Mouse (Mus musculus) myocyte (in vitro differentiated cells): Measurements from ENCODE around the gene Evpl. TPM values are rescaled to one million over a fixed set of nuclear protein-coding genes. Genes with fewer than 3 reads are reported as not detected.

Experiments used
- H3K27me3 ChIP-seq: one replicate; pipeline ENCODE4 v1.6.1; 2011; ENCODE audit not compliant: control insufficient read depth, insufficient read depth, insufficient read length
- H3K36me3 ChIP-seq: one replicate; pipeline ENCODE4 v1.6.1; 2011; ENCODE audit not compliant: control insufficient read depth, insufficient read depth
- H3K4me2 ChIP-seq: one replicate; pipeline ENCODE4 v1.6.1; 2011; ENCODE audit warnings: low read depth, control low read depth
- H3K4me3 ChIP-seq: one replicate; pipeline ENCODE4 v1.5.1; 2011; ENCODE audit warnings: mild to moderate bottlenecking, control low read depth, moderate library complexity
- H3K79me2 ChIP-seq: one replicate; pipeline ENCODE4 v1.6.1; 2011; ENCODE audit not compliant: control insufficient read depth, insufficient read depth
- H3ac ChIP-seq: one replicate; pipeline ENCODE4 v1.6.1; 2011; ENCODE audit not compliant: control insufficient read depth, insufficient read length
- CEBPB ChIP-seq: IDR thresholded peaks from 2 replicates; pipeline ENCODE4 v1.6.1; 2011; ENCODE audit warnings: mild to moderate bottlenecking, moderate library complexity; ENCODE audit not compliant: poor library complexity, insufficient read depth, severe bottlenecking
- E2F4 ChIP-seq: IDR thresholded peaks from one replicate; pipeline ENCODE4 v1.6.1; 2011; ENCODE audit warnings: mild to moderate bottlenecking, control low read depth, moderate library complexity; ENCODE audit not compliant: insufficient read depth
- MAX ChIP-seq: IDR thresholded peaks from one replicate; pipeline ENCODE4 v1.6.1; 2011; ENCODE audit warnings: low read depth, mild to moderate bottlenecking, control low read depth
- MYOD1 ChIP-seq, 3 experiments: IDR thresholded peaks; one replicate each; pipeline ENCODE4 v1.6.1; 2011; ENCODE audit warnings: control low read depth in 2 of 3, low read depth in 2 of 3, mild to moderate bottlenecking in 2 of 3, moderate library complexity in 1 of 3; ENCODE audit not compliant: insufficient read length in 2 of 3, control insufficient read depth in 1 of 3
- MYOG ChIP-seq, 3 experiments: IDR thresholded peaks; one replicate each; pipeline ENCODE4 v1.6.1; 2011; ENCODE audit warnings: control low read depth in 2 of 3, low read depth in 2 of 3, mild to moderate bottlenecking in 2 of 3; ENCODE audit not compliant: insufficient read length in 2 of 3, control insufficient read depth in 1 of 3, insufficient read depth in 1 of 3
- POLR2A ChIP-seq: IDR thresholded peaks from one replicate; pipeline ENCODE4 v1.6.1; 2011; ENCODE audit warnings: low read depth, mild to moderate bottlenecking, control low read depth, moderate library complexity; ENCODE audit not compliant: insufficient read length
- POLR2AphosphoS2 ChIP-seq: IDR thresholded peaks from one replicate; pipeline ENCODE4 v1.6.1; 2011; ENCODE audit warnings: low read depth, control low read depth; ENCODE audit not compliant: insufficient read length
- REST ChIP-seq: IDR thresholded peaks from one replicate; pipeline ENCODE4 v1.6.1; 2011; ENCODE audit warnings: mild to moderate bottlenecking, control low read depth, moderate library complexity; ENCODE audit not compliant: insufficient read depth, insufficient read length
- SRF ChIP-seq: IDR thresholded peaks from one replicate; pipeline ENCODE4 v1.6.1; 2011; ENCODE audit warnings: low read depth; ENCODE audit not compliant: control insufficient read depth, insufficient read length
- TCF12 ChIP-seq: IDR thresholded peaks from one replicate; pipeline ENCODE4 v1.6.1; 2011; ENCODE audit warnings: mild to moderate bottlenecking, control low read depth; ENCODE audit not compliant: poor library complexity, insufficient read depth, severe bottlenecking
- TCF3 ChIP-seq: IDR thresholded peaks from one replicate; pipeline ENCODE4 v1.6.1; 2011; ENCODE audit warnings: low read depth, control low read depth; ENCODE audit not compliant: insufficient read length
- USF1 ChIP-seq: IDR thresholded peaks from one replicate; pipeline ENCODE4 v1.6.1; 2011; ENCODE audit warnings: low read depth, mild to moderate bottlenecking, control low read depth, moderate library complexity
- polyA plus RNA-seq: library from polyadenylated mRNA; unstranded; fragments of >200 nt; fragmentation: generic; extraction: Trizol; gene quantifications from one replicate; pipeline ENCODE4 v1.2.1, GENCODE M21; 2012; ENCODE audit warnings: missing spikeins

Evpl gene
- polyA plus RNA-seq, 1 experiment = 0.14 TPM

DNA sequence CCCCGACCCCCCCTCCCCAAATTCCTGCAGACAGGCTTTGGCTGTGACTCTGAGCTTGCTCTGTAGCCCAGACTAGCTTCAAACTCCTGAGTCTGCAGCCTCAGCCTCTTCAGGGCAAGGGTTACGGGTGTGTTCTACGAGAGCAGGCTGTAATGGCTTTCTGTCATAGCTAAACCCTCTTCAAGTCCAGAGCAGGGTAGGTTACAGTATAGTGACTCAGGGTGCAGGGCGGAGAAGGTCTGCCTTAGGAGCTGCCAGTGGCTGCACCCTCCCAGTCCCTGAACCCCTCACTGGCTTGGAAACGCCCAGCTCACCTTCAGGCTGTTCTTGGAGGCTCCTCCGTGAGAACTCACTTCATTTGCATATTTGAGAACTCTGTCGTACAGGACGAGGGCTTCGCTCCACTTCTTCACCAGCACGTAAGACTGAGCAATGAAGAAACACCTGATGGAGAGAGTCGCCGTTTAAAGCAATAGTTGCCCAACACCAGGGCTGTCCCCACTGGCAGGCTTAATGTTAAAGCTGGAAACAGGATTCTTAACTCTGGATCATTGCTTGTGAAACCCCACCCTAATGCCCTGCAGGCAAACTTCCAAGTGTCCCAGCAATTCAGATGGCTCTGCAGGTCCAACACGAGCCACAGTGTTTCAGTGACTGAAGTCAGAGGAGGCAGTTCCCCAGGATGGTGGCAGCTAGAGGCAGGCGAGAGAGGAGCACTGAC, 9.8 kb upstream of the Evpl start:
- no peaks in the 10 kb centered on the region for H3K79me2 ChIP-seq
- no peaks in the 10 kb centered on the region for H3K27me3 ChIP-seq
- H3K4me2 ChIP-seq = no peak overlapping the region
- no peak overlapping the region for H3K4me3 ChIP-seq
- TF ChIP-seq TCF3 (no peak), POLR2AphosphoS2 (no peak), MYOD1 (IDR thresholded peaks at IDR 0.05; ENCODE audit: control insufficient read depth in 1 of 3, insufficient read length in 2 of 3, low read depth in 2 of 3) (no peak), E2F4 (no peak), REST (no peak), USF1 (no peak), POLR2A (no peak), MAX (no peak), CEBPB (no peak), MYOG (IDR thresholded peaks at IDR 0.05; ENCODE audit: control insufficient read depth in 1 of 3, insufficient read depth in 1 of 3, insufficient read length in 2 of 3, low read depth in 2 of 3) (no peak), TCF12 (no peak), SRF (no peak)
- no peak overlapping the region for H3ac ChIP-seq
- peaks cover 29% of the 10 kb centered on the region for H3K36me3 ChIP-seq

- no peak for TF ChIP-seq E2F4
- no peak for TF ChIP-seq USF1
- no peak for TF ChIP-seq TCF3
- H3K36me3 ChIP-seq = peaks cover 24% of the 10 kb centered on the region
- H3K27me3 ChIP-seq = no peaks in the 10 kb centered on the region
- no peaks in the 10 kb centered on the region for H3K79me2 ChIP-seq
- H3ac ChIP-seq = no peak overlapping the region
- no peak overlapping the region for H3K4me2 ChIP-seq
- H3K4me3 ChIP-seq = no peak overlapping the region
Measured at GRCm38 (mm10) chr11:116245616-116246015, 7.7 kb upstream of the Evpl start.

- Histone ChIP-seq H3K79me2 (no peaks in the 10 kb centered on the region), H3K36me3 (peaks cover 24% of the 10 kb centered on the region), H3K27me3 (no peaks in the 10 kb centered on the region), H3ac (no peak overlapping the region), H3K4me3 (no peak overlapping the region), H3K4me2 (no peak overlapping the region)
- TF ChIP-seq E2F4 = no peak
- TF ChIP-seq CEBPB = no peak
- no peak for TF ChIP-seq MYOD1 (IDR thresholded peaks at IDR 0.05; ENCODE audit: control insufficient read depth in 1 of 3, insufficient read length in 2 of 3, low read depth in 2 of 3)
- no peak for TF ChIP-seq POLR2A
- no peak for TF ChIP-seq MYOG (IDR thresholded peaks at IDR 0.05; ENCODE audit: control insufficient read depth in 1 of 3, insufficient read depth in 1 of 3, insufficient read length in 2 of 3, low read depth in 2 of 3)
- TF ChIP-seq REST = no peak
- no peak for TF ChIP-seq SRF
Measured at GRCm38 (mm10) chr11:116244580-116244979, 6.7 kb upstream of the Evpl start.

GRCm38 (mm10) chr11:116241744-116242235, 3.9 kb upstream of the Evpl start:
- H3K4me3 ChIP-seq = no peak overlapping the region
- H3K79me2 ChIP-seq = no peaks in the 10 kb centered on the region
- H3K4me2 ChIP-seq = no peak overlapping the region
- H3K36me3 ChIP-seq = peaks cover 18% of the 10 kb centered on the region
- H3ac ChIP-seq = no peak overlapping the region
- no peaks in the 10 kb centered on the region for H3K27me3 ChIP-seq
- TF ChIP-seq POLR2A (no peak), POLR2AphosphoS2 (no peak), TCF12 (no peak), USF1 (no peak), SRF (no peak), REST (no peak), MYOG (IDR thresholded peaks at IDR 0.05; ENCODE audit: control insufficient read depth in 1 of 3, insufficient read depth in 1 of 3, insufficient read length in 2 of 3, low read depth in 2 of 3) (no peak), MAX (no peak), CEBPB (no peak), E2F4 (no peak), TCF3 (no peak), MYOD1 (IDR thresholded peaks at IDR 0.05; ENCODE audit: control insufficient read depth in 1 of 3, insufficient read length in 2 of 3, low read depth in 2 of 3) (no peak)

DNA sequence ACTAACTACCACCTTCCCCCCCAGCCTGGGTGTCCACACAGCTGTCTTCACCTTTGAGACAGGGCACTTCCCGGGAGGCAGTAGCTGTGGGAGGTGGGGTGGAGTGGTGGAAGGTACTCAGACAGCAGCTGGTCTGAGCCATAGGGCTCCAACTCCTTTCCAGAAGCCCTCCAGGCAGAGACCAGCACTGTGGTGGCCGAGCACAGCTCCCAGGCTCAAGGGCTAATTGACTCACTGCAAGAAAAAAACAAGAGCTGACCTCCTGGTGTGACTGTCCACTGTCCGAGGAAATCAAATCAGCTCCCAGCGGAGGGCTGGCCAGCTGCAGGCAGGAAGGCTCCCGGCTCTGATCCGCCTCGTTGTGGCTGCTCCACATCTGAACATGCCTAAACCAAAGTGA, 1.9 kb upstream of the Evpl start:
- H3K4me3 ChIP-seq = no peak overlapping the region
- peaks cover 2% of the 10 kb centered on the region for H3K36me3 ChIP-seq
- no peaks in the 10 kb centered on the region for H3K27me3 ChIP-seq
- H3ac ChIP-seq = no peak overlapping the region
- H3K4me2 ChIP-seq = no peak overlapping the region
- TF ChIP-seq MYOD1 (IDR thresholded peaks at IDR 0.05; ENCODE audit: control insufficient read depth in 1 of 3, insufficient read length in 2 of 3, low read depth in 2 of 3) (no peak), TCF12 (no peak), MYOG (IDR thresholded peaks at IDR 0.05; ENCODE audit: control insufficient read depth in 1 of 3, insufficient read depth in 1 of 3, insufficient read length in 2 of 3, low read depth in 2 of 3) (no peak), CEBPB (no peak), E2F4 (no peak), POLR2A (no peak)
- H3K79me2 ChIP-seq = no peaks in the 10 kb centered on the region
